Mouse (Mus musculus): ENCODE results near the gene Kcnip2. TPM values are rescaled to one million over a fixed set of nuclear protein-coding genes. Genes with fewer than 3 reads are reported as not detected.

The Kcnip2 gene
- polyA plus RNA-seq, 1 experiment from 2014 or later = 1.8 TPM

DNA sequence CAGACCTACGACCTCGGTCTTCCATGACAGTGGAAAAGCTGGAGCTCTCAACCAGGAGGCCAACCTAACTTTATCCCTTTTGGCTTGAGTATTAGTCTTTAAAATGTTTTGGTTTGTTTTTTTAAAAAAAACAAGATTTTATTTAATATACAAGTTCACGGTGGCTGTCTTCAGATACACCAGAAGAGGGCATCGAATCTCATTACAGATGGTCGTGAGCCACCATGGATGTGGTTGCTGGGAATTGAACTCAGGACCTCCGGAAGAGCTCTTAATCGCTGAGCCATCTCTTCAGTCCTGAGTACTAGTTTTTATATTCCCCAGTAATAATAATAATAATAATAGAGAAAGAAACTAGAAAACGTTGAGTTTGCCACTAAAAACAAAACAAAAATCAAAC lies 34.2 kb downstream of the Kcnip2 start:
- WGBS = 62% methylated on average over 8 of the region's 8 CpGs
- no peak for ATAC-seq (replicated peaks; ENCODE audit: low FRiP score)
- Histone ChIP-seq H3K4me2 (peak overlapping the region; percentile 85), H3K36me3 (ENCODE audit: control insufficient read depth, insufficient read depth, low read length) (peaks cover 21% of the 10 kb centered on the region), H3K4me1 (replicated peaks; ENCODE audit: control insufficient read depth, insufficient read depth, low read length) (peaks cover 23% of the 10 kb centered on the region), H3K27me3 (replicated peaks; ENCODE audit: control insufficient read depth, insufficient read depth, low read length) (no peaks in the 10 kb centered on the region), H3K9me3 (ENCODE audit: control insufficient read depth, low read length) (no peaks in the 10 kb centered on the region), H3K9ac (ENCODE audit: low read depth, low read length) (no peak overlapping the region), H3K27ac (ENCODE audit: low read depth, low read length) (no peak overlapping the region), H3K4me3 (ENCODE audit: low read depth, low read length) (peak overlapping the region; percentile 97)
- no peak for DNase-seq (ENCODE audit: low spot score)

GRCm38 (mm10) chr19:45780350-45780915 lies 35.4 kb downstream of the Kcnip2 start:
- H3K9ac ChIP-seq (ENCODE audit: low read depth, low read length) = 0 out of 2 replicates have a peak overlapping the region, but pooled peaks have one; percentile 16
- WGBS = 80% methylated on average over 13 of the region's 13 CpGs

DNA sequence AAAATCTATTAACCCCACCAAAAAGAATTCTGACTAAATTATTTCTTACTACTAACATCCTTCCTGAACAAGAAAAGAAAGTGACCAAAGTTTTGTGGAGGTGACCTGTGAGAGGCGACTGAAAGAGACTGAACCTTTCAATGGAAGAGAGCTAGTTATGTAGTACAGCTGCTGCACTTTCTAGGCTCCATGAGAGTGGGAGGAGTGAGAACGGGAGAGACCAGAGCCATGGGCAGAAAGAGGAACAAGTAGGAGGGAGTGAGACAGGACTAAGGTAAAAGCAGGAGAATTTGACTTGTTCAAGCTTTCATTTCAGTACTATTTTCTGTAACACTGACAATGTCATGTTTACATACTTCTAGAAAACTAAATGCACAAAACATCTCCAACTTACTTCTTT lies 40.4 kb downstream of the Kcnip2 start:
- Histone ChIP-seq H3K36me3 (ENCODE audit: control insufficient read depth, insufficient read depth, low read length) (peaks cover 66% of the 10 kb centered on the region), H3K4me2 (no peak overlapping the region), H3K4me1 (replicated peaks; ENCODE audit: control insufficient read depth, insufficient read depth, low read length) (peaks cover 4% of the 10 kb centered on the region), H3K27ac (ENCODE audit: low read depth, low read length) (no peak overlapping the region), H3K9me3 (ENCODE audit: control insufficient read depth, low read length) (no peaks in the 10 kb centered on the region), H3K9ac (ENCODE audit: low read depth, low read length) (no peak overlapping the region), H3K4me3 (ENCODE audit: low read depth, low read length) (no peak overlapping the region), H3K27me3 (replicated peaks; ENCODE audit: control insufficient read depth, insufficient read depth, low read length) (no peaks in the 10 kb centered on the region)
- DNase-seq (ENCODE audit: low spot score) (no peak), ATAC-seq (replicated peaks; ENCODE audit: low FRiP score) (no peak)
- 79% methylated on average over 2 of the region's 2 CpGs for WGBS

More at GRCm38 (mm10) chr19:45780350-45780915, 35.4 kb downstream of the Kcnip2 start:
- H3K36me3 ChIP-seq (ENCODE audit: control insufficient read depth, insufficient read depth, low read length) = peaks cover 30% of the 10 kb centered on the region
- no peak for ATAC-seq (replicated peaks; ENCODE audit: low FRiP score)
- peak overlapping the region; percentile 6; the same call in 1 of the 2 replicates for H3K4me3 ChIP-seq (ENCODE audit: low read depth, low read length)
- peak overlapping the region; percentile 85 for H3K4me2 ChIP-seq
- H3K4me1 ChIP-seq (replicated peaks; ENCODE audit: control insufficient read depth, insufficient read depth, low read length) = peaks cover 23% of the 10 kb centered on the region
- H3K9me3 ChIP-seq (ENCODE audit: control insufficient read depth, low read length) = no peaks in the 10 kb centered on the region
- no peak for DNase-seq (ENCODE audit: low spot score)
- no peaks in the 10 kb centered on the region for H3K27me3 ChIP-seq (replicated peaks; ENCODE audit: control insufficient read depth, insufficient read depth, low read length)
- no peak overlapping the region for H3K27ac ChIP-seq (ENCODE audit: low read depth, low read length)

DNA sequence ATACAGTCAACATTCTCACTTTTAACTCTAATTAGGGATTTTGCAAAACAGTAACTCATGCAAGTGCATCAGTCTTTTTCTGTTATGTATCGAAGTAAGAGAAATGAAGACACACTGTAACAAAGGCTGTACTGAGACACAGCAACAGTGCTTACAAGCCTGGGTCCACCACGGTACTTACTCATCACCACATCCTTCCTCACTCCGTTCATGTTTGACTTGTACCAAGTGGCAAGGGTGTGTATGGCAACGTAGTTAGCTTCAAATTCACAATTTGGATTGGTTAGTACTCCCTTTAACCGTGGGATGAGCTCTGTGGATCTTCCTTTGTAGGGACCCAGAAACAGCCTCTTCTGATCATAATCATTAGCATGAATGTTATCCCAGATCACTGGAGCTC lies 44.4 kb downstream of the Kcnip2 start:
- Histone ChIP-seq H3K36me3 (ENCODE audit: control insufficient read depth, insufficient read depth, low read length) (peaks cover 75% of the 10 kb centered on the region), H3K27ac (ENCODE audit: low read depth, low read length) (no peak overlapping the region), H3K4me2 (no peak overlapping the region), H3K4me1 (replicated peaks; ENCODE audit: control insufficient read depth, insufficient read depth, low read length) (no peaks in the 10 kb centered on the region), H3K4me3 (ENCODE audit: low read depth, low read length) (no peak overlapping the region), H3K9me3 (ENCODE audit: control insufficient read depth, low read length) (no peaks in the 10 kb centered on the region), H3K9ac (ENCODE audit: low read depth, low read length) (no peak overlapping the region), H3K27me3 (replicated peaks; ENCODE audit: control insufficient read depth, insufficient read depth, low read length) (no peaks in the 10 kb centered on the region)
- 89% methylated on average over 5 of the region's 5 CpGs for WGBS
- DNase-seq (ENCODE audit: low spot score) = no peak
- no peak for ATAC-seq (replicated peaks; ENCODE audit: low FRiP score)

DNA sequence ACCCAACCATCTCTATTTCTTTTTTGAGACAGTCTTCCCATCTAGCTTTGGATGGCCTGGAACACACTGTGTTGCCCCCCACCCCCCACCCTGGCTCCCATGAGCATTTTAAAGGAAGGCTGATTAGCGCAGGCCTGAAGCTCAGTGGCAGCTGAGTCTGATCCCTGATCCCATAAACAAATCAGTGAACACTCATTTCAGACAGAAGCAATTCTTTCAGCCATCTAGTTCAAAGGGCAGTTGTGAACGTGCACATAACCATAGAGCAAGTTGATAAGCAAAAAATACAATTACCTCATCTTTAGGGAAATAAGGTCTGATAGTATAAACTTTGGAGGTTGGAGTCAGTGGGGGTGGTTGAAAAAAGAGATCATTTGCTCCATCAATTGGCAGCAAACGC lies 55.1 kb downstream of the Kcnip2 start:
- H3K9me3 ChIP-seq (ENCODE audit: control insufficient read depth, low read length) = no peaks in the 10 kb centered on the region
- H3K36me3 ChIP-seq (ENCODE audit: control insufficient read depth, insufficient read depth, low read length) = peaks cover 53% of the 10 kb centered on the region
- no peaks in the 10 kb centered on the region for H3K27me3 ChIP-seq (replicated peaks; ENCODE audit: control insufficient read depth, insufficient read depth, low read length)
- no peak overlapping the region for H3K4me2 ChIP-seq
- ATAC-seq (replicated peaks; ENCODE audit: low FRiP score) (no peak), DNase-seq (ENCODE audit: low spot score) (no peak)
- H3K27ac ChIP-seq (ENCODE audit: low read depth, low read length) = no peak overlapping the region
- 86% methylated on average over 3 of the region's 3 CpGs for WGBS
- H3K4me1 ChIP-seq (replicated peaks; ENCODE audit: control insufficient read depth, insufficient read depth, low read length) = no peaks in the 10 kb centered on the region
- no peak overlapping the region for H3K4me3 ChIP-seq (ENCODE audit: low read depth, low read length)
- no peak overlapping the region for H3K9ac ChIP-seq (ENCODE audit: low read depth, low read length)

GRCm38 (mm10) chr19:45758671-45759070 lies 57.2 kb downstream of the Kcnip2 start:
- DNase-seq (ENCODE audit: low spot score) (no peak), ATAC-seq (replicated peaks; ENCODE audit: low FRiP score) (no peak)
- Histone ChIP-seq H3K9ac (ENCODE audit: low read depth, low read length) (no peak overlapping the region), H3K27ac (ENCODE audit: low read depth, low read length) (no peak overlapping the region), H3K9me3 (ENCODE audit: control insufficient read depth, low read length) (no peaks in the 10 kb centered on the region), H3K27me3 (replicated peaks; ENCODE audit: control insufficient read depth, insufficient read depth, low read length) (no peaks in the 10 kb centered on the region), H3K4me1 (replicated peaks; ENCODE audit: control insufficient read depth, insufficient read depth, low read length) (no peaks in the 10 kb centered on the region), H3K4me2 (no peak overlapping the region), H3K36me3 (ENCODE audit: control insufficient read depth, insufficient read depth, low read length) (peaks cover 53% of the 10 kb centered on the region), H3K4me3 (ENCODE audit: low read depth, low read length) (no peak overlapping the region)
- WGBS = 91% methylated on average over 5 of the region's 5 CpGs

- H3K27ac ChIP-seq (ENCODE audit: low read depth, low read length) = no peak overlapping the region
- ATAC-seq (replicated peaks; ENCODE audit: low FRiP score) (no peak), DNase-seq (ENCODE audit: low spot score) (no peak)
- no peak overlapping the region for H3K4me2 ChIP-seq
- 92% methylated on average over 3 of the region's 3 CpGs for WGBS
- H3K27me3 ChIP-seq (replicated peaks; ENCODE audit: control insufficient read depth, insufficient read depth, low read length) = no peaks in the 10 kb centered on the region
- H3K4me3 ChIP-seq (ENCODE audit: low read depth, low read length) = no peak overlapping the region
- H3K9me3 ChIP-seq (ENCODE audit: control insufficient read depth, low read length) = no peaks in the 10 kb centered on the region
- H3K4me1 ChIP-seq (replicated peaks; ENCODE audit: control insufficient read depth, insufficient read depth, low read length) = peaks cover 1% of the 10 kb centered on the region
- no peak overlapping the region for H3K9ac ChIP-seq (ENCODE audit: low read depth, low read length)
- peaks cover 37% of the 10 kb centered on the region for H3K36me3 ChIP-seq (ENCODE audit: control insufficient read depth, insufficient read depth, low read length)
Measured at GRCm38 (mm10) chr19:45753551-45753950, 62.3 kb downstream of the Kcnip2 start.

GRCm38 (mm10) chr19:45751881-45752280 lies 64.0 kb downstream of the Kcnip2 start:
- 81% methylated on average over 7 of the region's 7 CpGs for WGBS
- peaks cover 28% of the 10 kb centered on the region for H3K36me3 ChIP-seq (ENCODE audit: control insufficient read depth, insufficient read depth, low read length)
- no peak overlapping the region for H3K27ac ChIP-seq (ENCODE audit: low read depth, low read length)

More at GRCm38 (mm10) chr19:45751881-45752280, 64.0 kb downstream of the Kcnip2 start:
- peaks cover 10% of the 10 kb centered on the region for H3K4me1 ChIP-seq (replicated peaks; ENCODE audit: control insufficient read depth, insufficient read depth, low read length)
- H3K9ac ChIP-seq (ENCODE audit: low read depth, low read length) = no peak overlapping the region
- H3K4me3 ChIP-seq (ENCODE audit: low read depth, low read length) = no peak overlapping the region
- H3K4me2 ChIP-seq = no peak overlapping the region
- ATAC-seq (replicated peaks; ENCODE audit: low FRiP score) (no peak), DNase-seq (ENCODE audit: low spot score) (no peak)
- no peaks in the 10 kb centered on the region for H3K9me3 ChIP-seq (ENCODE audit: control insufficient read depth, low read length)
- H3K27me3 ChIP-seq (replicated peaks; ENCODE audit: control insufficient read depth, insufficient read depth, low read length) = no peaks in the 10 kb centered on the region

Data from liver, embryonic 11.5 days (tissue).